Mouse (Mus musculus) T-helper 1 cell (primary cell): Measurements from ENCODE around the gene Apol8.

Experiments used
- in situ Hi-C: fragments of 300-600 bp; cut with MboI, MseI; formaldehyde crosslinking; loops from one replicate; pipeline ENCODE4 v1.15.1; 2025; ENCODE audit warnings: high pct_unique_total_duplicates

Apol8 gene

DNA sequence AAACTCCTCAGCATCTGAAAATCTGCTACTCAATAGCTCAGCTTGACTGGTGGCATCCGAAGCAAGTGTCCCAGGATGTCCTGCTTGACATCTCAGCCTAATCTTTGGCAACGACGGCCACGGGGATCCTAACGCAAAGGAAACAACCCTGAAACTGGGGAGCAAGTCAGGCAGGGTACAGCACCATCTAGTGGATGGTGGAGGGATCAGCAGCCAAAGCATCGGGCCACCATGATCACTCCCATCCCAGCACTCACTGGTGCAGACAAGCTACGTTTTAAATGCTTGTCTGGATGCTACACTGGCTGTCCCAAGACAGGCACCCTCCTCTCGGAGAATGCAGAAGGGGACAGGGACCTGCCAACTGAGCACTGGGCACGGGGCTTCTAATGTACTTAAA lies at the start of gene Apol8:
Gene Apol8 (minus strand): TSS at position 156 of the 400 bp plus-strand sequence.
- in situ Hi-C loops = no loop called here

- in situ Hi-C loops = loop anchor here (25.0 kb wide), 1 partner anchor 1043 kb away; no protein-coding TSS in a partner anchor
Measured at GRCm38 (mm10) chr15:77805657-77806056, 48.9 kb upstream of the Apol8 start.

DNA sequence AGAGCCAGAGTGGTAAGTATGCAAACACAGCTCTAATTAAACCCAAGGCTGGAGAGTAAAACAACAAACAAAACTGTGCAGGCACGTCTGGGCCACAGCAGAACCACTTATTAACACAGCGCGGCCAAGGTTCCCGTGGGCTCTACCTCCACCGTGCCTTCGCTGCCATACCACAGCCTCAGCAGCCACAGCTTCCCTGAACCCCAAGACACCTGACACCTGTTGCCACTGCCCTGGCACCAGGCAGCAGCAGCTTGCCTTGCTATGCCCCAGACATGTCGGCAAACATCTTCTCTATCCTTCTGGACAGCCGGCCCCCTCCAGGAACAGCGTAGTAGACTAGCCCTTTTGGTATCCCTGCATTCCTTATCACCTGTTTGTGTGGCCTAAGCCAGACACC lies 48.1 kb upstream of the Apol8 start:
- in situ Hi-C loops = loop anchor here (5.0 to 25.0 kb wide), 2 partner anchors 32 to 1043 kb away; no protein-coding TSS in a partner anchor

DNA sequence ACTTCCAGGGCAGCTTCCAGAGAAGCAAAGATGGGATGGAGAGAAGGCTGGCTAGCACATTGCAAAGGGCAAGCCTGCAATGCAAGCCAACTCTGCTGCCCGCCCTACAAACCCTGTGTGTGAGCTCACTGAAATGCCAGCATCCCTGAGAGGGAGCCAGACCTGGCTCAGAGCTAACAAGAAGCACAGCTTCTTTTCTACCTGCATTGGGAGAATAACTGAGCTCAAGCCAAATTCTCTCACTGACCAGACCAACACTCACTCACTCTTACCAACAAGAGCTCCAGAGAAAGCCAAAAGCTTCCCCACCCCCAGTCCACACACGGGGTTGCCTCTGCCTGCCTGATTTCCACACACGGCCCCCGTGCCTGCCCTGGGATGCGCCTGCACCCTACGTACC lies 47.7 kb upstream of the Apol8 start:
- in situ Hi-C loops = loop anchor here (5.0 to 25.0 kb wide), 2 partner anchors 33 to 1042 kb away; no protein-coding TSS in a partner anchor

DNA sequence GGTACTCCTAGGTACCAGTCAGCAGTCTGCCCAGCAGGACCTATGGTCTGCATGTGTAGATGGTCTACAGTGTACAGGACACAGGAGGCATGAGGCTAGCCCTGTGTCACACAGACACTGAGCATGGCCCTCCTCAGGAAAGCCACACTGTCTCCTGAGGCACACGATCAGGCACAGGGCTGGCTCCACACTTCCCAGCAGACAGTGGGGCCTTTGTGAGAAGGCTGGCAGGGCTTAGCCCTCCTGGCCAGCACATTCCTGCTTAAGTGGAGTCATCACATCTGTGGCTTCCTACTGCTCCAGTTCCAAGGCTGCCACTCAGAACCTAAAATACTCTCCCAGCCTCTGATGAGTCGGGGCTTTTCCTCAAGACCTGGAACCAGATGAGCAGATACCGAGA lies 46.9 kb upstream of the Apol8 start:
- in situ Hi-C loops = loop anchor here (5.0 to 25.0 kb wide), 2 partner anchors 34 to 1041 kb away; no protein-coding TSS in a partner anchor

DNA sequence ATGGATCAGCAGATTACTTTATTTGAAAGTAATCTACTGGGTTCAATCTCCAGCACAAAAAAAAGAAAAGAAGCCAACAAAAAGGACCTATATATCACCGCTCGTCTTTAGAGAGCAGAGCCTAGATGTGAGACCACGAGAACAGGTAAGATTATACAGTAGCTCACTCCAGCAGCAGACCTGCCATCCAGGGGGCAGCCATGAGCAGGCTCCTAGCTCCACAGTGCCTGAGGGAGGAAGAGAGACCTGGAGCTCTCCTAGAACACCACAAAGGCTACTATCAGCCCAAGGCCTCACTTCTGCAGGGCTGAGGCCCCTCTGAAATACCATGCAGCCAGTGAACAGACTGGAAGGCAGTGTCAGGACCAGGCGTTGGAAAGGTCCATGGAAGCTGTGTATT lies 46.2 kb upstream of the Apol8 start:
- in situ Hi-C loops = loop anchor here (5.0 to 25.0 kb wide), 2 partner anchors 34 to 1041 kb away; no protein-coding TSS in a partner anchor

- in situ Hi-C loops = loop anchor here (5.0 to 25.0 kb wide), 2 partner anchors 36 to 1039 kb away; no protein-coding TSS in a partner anchor
Measured at GRCm38 (mm10) chr15:77801188-77801587, 44.4 kb upstream of the Apol8 start.

DNA sequence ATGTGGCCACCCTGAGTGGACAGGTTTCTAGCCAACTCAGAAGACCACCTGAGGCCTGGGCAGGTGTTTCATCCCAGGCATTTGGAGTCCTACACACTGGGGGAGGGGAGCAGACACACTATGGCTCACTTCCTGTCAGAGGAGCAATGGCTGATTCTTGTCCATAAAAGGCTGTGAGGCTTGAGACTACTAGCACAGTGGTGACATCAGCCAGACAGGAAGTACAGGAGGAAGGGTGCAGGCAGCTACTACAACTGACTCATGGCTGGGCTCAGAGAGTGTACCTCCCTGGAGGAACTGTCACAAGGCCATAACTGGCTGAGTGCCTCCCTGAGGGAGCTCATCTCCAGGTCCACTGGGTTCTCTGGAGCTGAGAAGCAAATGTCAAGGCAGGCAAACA lies 43.7 kb upstream of the Apol8 start:
- in situ Hi-C loops = loop anchor here (5.0 to 25.0 kb wide), 2 partner anchors 37 to 1038 kb away; no protein-coding TSS in a partner anchor

GRCm38 (mm10) chr15:77799491-77800474 lies 43.0 kb upstream of the Apol8 start:
- in situ Hi-C loops = loop anchor here (5.0 to 25.0 kb wide), 2 partner anchors 38 to 1037 kb away; no protein-coding TSS in a partner anchor

- in situ Hi-C loops = no loop called here
Measured at GRCm38 (mm10) chr15:77798664-77799490, 42.1 kb upstream of the Apol8 start.

GRCm38 (mm10) chr15:77797609-77798411 lies 41.0 kb upstream of the Apol8 start:
- in situ Hi-C loops = no loop called here

- in situ Hi-C loops = no loop called here
Measured at GRCm38 (mm10) chr15:77796409-77797035, 39.7 kb upstream of the Apol8 start.

DNA sequence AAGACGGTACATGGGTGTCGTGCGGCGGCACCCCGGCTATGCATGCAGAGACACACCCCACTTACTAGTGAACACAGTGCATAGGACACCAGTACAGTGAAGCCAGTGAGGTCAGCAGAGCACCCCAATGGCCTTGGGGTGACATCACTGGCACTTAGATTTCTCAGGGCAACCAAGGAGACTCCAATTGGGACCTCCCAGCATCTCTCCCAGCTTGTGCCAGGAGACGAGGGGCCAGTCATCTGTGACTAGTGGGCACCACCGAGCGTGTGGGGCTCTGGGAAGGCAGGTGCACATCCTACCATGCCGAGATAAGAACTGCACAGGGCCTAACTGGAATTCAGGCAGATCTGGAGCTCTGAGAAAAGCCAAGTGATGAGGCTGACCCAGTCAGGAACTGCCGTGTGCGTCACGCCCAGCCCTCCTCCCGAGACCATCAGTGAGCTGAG lies 38.1 kb upstream of the Apol8 start:
- in situ Hi-C loops = no loop called here

DNA sequence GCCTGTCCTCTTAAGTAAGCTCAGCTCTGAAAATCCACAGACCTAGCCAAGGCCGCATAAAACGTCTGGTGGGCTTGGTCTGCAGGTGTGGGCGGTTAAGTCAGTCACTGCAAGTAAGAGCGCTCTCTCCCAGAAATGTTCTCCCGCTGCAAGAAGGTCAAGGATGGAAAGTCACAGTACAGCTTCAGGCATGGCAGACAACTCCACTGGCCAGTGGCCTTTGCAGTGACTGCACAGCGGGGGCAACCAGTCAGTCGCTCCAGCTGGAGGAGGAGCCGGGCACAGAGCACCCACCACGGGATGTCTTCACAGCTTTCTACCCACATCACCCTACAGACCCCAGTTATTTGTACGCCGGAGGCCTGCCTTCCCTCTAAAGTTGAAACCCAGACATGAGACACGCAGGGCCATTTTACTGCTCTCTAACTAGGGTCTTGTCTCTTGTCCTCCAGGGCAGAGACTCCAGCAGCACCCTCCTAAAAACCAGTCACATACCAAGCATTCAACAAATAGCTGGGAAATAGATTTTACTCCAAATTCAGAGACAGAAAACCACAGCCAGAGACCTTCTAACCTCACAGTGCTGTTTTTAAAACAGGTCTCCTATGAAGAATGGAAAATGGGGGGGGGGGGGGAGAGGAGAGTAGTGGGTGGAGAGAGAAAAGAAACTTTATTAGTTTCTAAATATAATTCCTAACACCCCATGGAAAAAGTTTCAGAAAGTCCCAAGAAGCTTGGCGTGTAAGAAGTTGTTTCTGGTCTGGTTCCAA lies 37.5 kb upstream of the Apol8 start:
- in situ Hi-C loops = no loop called here

DNA sequence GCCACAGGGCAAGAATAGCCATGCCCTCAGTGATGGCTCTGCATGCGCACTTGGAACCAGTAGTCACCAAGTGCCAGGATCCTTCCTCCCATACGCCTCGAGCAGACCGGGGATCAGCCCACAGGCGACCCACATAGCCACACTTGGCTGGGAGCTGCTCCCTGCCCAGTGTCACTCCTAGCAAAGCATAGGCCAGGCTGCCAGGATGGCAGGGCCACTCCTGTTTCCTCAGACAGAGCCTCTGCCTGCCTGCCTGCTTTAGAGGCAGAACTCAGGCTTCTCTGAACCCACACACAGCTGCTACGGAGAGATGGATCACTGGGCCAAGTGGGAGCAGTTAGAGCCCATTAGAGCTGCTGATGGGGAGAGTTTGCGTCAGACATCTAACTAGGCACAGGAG lies 36.8 kb upstream of the Apol8 start:
- in situ Hi-C loops = no loop called here

- in situ Hi-C loops = no loop called here
Measured at GRCm38 (mm10) chr15:77793094-77793493, 36.3 kb upstream of the Apol8 start.

- in situ Hi-C loops = no loop called here
Measured at GRCm38 (mm10) chr15:77792056-77792455, 35.3 kb upstream of the Apol8 start.

- in situ Hi-C loops = no loop called here
Measured at GRCm38 (mm10) chr15:77790656-77791405, 34.0 kb upstream of the Apol8 start.

DNA sequence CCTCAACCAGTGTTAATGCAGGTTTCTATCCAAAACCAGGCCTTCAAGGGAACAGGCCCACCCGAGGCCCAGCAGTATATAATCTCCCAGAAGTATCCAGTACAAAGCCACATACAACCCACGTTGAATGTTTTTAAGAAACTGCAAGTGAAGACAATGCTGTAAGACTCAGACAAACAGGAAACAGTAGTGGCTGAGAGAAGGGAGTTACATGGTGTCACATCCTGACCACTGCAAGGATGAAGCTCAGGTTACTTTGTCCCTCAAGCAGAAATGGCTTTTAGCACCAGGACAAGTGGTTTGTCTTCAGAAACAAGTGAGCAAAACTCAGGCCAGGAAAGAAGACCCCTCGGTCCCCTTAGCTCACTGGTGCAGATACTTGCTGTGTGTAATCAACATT lies 32.4 kb upstream of the Apol8 start:
- in situ Hi-C loops = no loop called here
